Mouse (Mus musculus) kidney, embryonic 14.5 days (tissue): ENCODE results near the gene Il34. TPM values are rescaled to one million over a fixed set of nuclear protein-coding genes. Genes with fewer than 3 reads are reported as not detected.

Experiments
- ATAC-seq: fragments of 200-750 bp; cut with Nextera tagmentation; 2 replicates; pipeline ENCODE4 v1.8.0; 2017; ENCODE audit warnings: moderate number of reproducible peaks, mild to moderate bottlenecking, moderate TSS enrichment, moderate library complexity; ENCODE audit not compliant: low FRiP score, low TSS enrichment
- H3K27ac ChIP-seq: fragments of 300-500 bp; sonication (generic); 2 replicates; pipeline ENCODE4 v1.5.1; 2014; ENCODE audit warnings: low read depth, mild to moderate bottlenecking, low read length, moderate library complexity, mixed read lengths
- H3K27me3 ChIP-seq: fragments of 300-500 bp; sonication (generic); 2 replicates; pipeline ENCODE4 v1.6.1; 2014; ENCODE audit warnings: mild to moderate bottlenecking, low read length; ENCODE audit not compliant: control insufficient read depth, insufficient read depth
- H3K36me3 ChIP-seq: fragments of 300-500 bp; sonication (generic); 2 replicates; pipeline ENCODE4 v1.6.1; 2014; ENCODE audit warnings: low read length, mixed read lengths; ENCODE audit not compliant: control insufficient read depth, insufficient read depth
- H3K4me1 ChIP-seq: fragments of 300-500 bp; sonication (generic); 2 replicates; pipeline ENCODE4 v1.6.1; 2014; ENCODE audit warnings: low read length, mixed read lengths; ENCODE audit not compliant: control insufficient read depth, insufficient read depth
- H3K4me2 ChIP-seq: fragments of 300-500 bp; sonication (generic); replicated peaks from 2 replicates; pipeline ENCODE4 v1.6.1; 2014; ENCODE audit warnings: low read depth, mild to moderate bottlenecking, low read length
- H3K4me3 ChIP-seq: fragments of 300-500 bp; sonication (generic); 2 replicates; pipeline ENCODE4 v1.5.1; 2014; ENCODE audit warnings: mild to moderate bottlenecking, low read length
- H3K9ac ChIP-seq: fragments of 300-500 bp; sonication (generic); 2 replicates; pipeline ENCODE4 v1.6.1; 2014; ENCODE audit warnings: low read depth, mild to moderate bottlenecking, low read length, moderate library complexity
- H3K9me3 ChIP-seq: fragments of 300-500 bp; sonication (generic); 2 replicates; pipeline ENCODE4 v1.6.1; 2016; ENCODE audit warnings: low read length; ENCODE audit not compliant: control insufficient read depth
- WGBS: fragments of 180-500 bp; shearing (Covaris S2); extraction: QIAGEN DNeasy Blood & Tissue Kit; methylation state at CpG from one replicate; pipeline ENCODE4 v1.1.7; 2014; 5-methylcytosine and 5-hydroxymethylcytosine counted together
- polyA plus RNA-seq: library from polyadenylated mRNA; unstranded; fragments of >200 nt; fragmentation: Nextera tagmentation; extraction: Ambion mirVana; gene quantifications from 2 replicates; pipeline ENCODE4 v1.2.1, GENCODE M21; 2014

Il34 gene
- polyA plus RNA-seq, 1 experiment from 2014 or later = 1.7 TPM

DNA sequence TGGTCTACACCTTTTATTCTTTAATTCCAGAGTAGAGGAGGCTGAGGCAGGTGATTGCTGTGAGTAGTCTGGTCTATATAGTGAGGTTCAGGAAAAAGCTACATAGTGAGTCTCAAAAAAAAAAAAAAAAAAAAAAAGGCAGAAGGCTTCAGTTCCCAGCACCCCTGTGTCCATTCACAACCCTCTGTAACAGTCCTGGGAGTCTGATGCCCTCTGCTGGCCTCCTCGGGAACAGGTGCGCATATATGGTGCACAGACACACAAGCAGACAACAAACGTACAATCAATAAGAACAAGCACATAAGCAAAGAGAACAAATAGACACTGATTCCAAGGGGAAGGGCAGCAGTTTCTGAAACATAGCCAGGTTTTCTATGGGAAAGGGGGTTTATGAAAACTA is 29.4 kb downstream of the Il34 start:
- WGBS = 94% methylated on average over 3 of the region's 3 CpGs
- no peaks in the 10 kb centered on the region for H3K27me3 ChIP-seq
- 0 out of 2 replicates have a peak, but pooled peaks cover 3% of the 10 kb centered on the region for H3K9me3 ChIP-seq
- no peak overlapping the region for H3K4me2 ChIP-seq
- no peak for ATAC-seq
- no peaks in the 10 kb centered on the region for H3K4me1 ChIP-seq
- H3K27ac ChIP-seq = no peak overlapping the region
- no peaks in the 10 kb centered on the region for H3K36me3 ChIP-seq
- no peak overlapping the region for H3K4me3 ChIP-seq
- no peak overlapping the region for H3K9ac ChIP-seq

DNA sequence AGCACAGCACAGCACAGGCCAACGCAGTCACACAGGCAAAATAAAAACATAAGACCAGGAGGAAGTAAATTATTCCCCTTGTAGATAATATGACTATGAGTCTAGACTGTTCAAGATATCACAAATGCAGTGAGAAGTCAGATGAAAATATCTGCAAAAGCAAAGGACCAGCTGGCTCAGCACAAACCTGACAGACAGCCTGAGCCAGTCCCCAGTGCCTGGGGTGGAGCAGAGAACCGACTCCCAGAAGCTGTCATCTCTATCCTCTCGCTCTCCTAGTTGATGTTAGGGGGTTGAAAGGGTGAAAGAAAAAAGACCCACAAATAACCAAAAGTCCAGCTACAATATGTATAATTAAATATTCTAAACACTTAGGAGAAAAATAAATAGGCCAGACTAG is 30.0 kb downstream of the Il34 start:
- no peak overlapping the region for H3K9ac ChIP-seq
- H3K27me3 ChIP-seq = no peaks in the 10 kb centered on the region
- no peak overlapping the region for H3K4me3 ChIP-seq
- 0 out of 2 replicates have a peak, but pooled peaks cover 3% of the 10 kb centered on the region for H3K9me3 ChIP-seq
- H3K4me1 ChIP-seq = no peaks in the 10 kb centered on the region
- no peaks in the 10 kb centered on the region for H3K36me3 ChIP-seq
- ATAC-seq = no peak
- H3K27ac ChIP-seq = no peak overlapping the region
- H3K4me2 ChIP-seq = no peak overlapping the region
- WGBS = 72% methylated on average over 3 of the region's 3 CpGs

DNA sequence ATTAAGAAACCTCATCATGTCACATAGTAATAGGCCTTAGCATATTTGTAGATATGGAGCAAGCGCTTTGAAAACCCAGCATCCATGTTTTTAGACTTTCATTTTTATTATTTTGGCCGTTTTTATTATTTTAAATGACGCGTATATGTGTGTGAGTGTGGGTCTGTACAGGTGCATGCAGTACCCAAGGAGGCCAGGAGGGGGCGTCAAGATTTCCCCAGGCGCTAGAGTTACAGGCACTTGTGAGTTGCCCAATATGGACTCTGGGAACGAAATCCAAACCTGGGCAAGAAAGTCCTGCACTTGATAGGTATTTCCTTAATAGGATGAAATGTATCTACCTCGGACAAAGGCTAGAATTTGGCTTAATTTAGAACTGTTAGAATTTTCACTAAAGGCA is 30.4 kb downstream of the Il34 start:
- 0 out of 2 replicates have a peak, but pooled peaks cover 3% of the 10 kb centered on the region for H3K9me3 ChIP-seq
- no peak for ATAC-seq
- no peaks in the 10 kb centered on the region for H3K4me1 ChIP-seq
- H3K27ac ChIP-seq = no peak overlapping the region
- H3K9ac ChIP-seq = no peak overlapping the region
- no peak overlapping the region for H3K4me2 ChIP-seq
- 79% methylated on average over 8 of the region's 8 CpGs for WGBS
- no peak overlapping the region for H3K4me3 ChIP-seq
- no peaks in the 10 kb centered on the region for H3K36me3 ChIP-seq
- no peaks in the 10 kb centered on the region for H3K27me3 ChIP-seq

DNA sequence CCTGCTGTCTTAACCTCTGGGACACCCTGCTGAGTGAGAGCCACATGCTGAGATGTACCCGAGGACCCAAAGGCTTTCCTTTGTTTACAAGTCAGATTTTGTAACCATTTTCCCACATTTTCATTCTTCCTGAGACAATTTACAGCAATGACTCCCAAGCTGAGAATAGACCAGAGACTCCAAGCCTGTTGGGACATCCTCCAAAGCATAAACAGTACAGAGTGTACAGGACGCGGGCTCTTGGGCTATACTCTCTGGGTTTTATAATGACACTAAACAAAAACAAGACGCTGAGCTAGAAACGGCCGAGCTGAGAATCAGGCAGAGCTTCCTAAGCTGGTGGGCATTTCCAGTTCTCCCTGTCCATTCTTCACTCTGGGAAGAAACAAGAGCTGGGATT is 31.0 kb downstream of the Il34 start:
- WGBS = 84% methylated on average over 6 of the region's 6 CpGs
- no peaks in the 10 kb centered on the region for H3K27me3 ChIP-seq
- no peaks in the 10 kb centered on the region for H3K36me3 ChIP-seq
- ATAC-seq = no peak
- H3K9me3 ChIP-seq = 0 out of 2 replicates have a peak, but pooled peaks cover 3% of the 10 kb centered on the region
- H3K4me1 ChIP-seq = no peaks in the 10 kb centered on the region
- H3K4me3 ChIP-seq = no peak overlapping the region
- H3K9ac ChIP-seq = no peak overlapping the region
- H3K4me2 ChIP-seq = no peak overlapping the region
- H3K27ac ChIP-seq = peak overlapping the region; percentile 51; the same call in 1 of the 2 replicates

DNA sequence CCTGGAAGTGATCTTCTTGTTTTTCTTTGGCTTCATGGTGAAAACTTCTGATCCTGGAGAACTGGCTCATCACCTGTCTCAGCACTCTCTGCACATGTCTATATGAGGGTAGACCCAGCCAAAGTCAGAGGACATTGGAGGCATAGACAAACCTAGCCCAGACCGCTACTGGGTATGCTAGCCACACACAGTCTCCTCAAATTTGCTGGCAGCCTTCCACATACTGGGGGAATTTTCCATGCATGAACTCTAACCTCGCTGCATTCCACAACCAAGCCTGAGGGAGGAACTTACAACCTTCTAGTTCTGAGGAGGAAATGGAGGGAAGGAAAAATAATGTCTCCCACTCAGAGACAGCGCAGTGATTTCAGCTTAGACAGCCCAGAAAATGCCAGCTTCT is 31.7 kb downstream of the Il34 start:
- Histone ChIP-seq H3K9me3 (0 out of 2 replicates have a peak, but pooled peaks cover 3% of the 10 kb centered on the region), H3K4me3 (no peak overlapping the region), H3K27me3 (no peaks in the 10 kb centered on the region), H3K27ac (peak overlapping the region; percentile 51; the same call in 1 of the 2 replicates), H3K9ac (no peak overlapping the region), H3K4me1 (no peaks in the 10 kb centered on the region), H3K36me3 (no peaks in the 10 kb centered on the region), H3K4me2 (no peak overlapping the region)
- 60% methylated on average over 3 of the region's 3 CpGs for WGBS
- ATAC-seq = peak; percentile 57

DNA sequence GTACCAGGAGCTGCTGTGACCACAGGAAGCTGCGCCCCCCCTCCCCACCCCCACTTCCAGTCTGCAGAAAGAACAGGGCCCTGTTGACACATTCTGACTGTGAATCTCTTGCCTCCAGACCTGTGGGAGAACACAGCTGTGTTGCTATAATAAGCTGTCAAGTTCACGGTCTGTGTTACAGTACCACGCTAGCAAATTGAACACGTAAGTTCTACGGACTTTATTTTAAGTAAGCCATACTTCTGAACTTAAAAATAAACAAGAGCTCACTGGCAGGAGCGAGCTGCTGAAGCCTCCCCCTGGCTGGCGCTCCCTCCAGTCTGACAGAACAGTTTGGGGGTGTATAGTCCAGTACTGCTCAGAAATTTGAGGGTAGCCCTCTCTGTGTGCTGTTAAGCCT is 33.3 kb downstream of the Il34 start:
- WGBS = 71% methylated on average over 7 of the region's 7 CpGs

DNA sequence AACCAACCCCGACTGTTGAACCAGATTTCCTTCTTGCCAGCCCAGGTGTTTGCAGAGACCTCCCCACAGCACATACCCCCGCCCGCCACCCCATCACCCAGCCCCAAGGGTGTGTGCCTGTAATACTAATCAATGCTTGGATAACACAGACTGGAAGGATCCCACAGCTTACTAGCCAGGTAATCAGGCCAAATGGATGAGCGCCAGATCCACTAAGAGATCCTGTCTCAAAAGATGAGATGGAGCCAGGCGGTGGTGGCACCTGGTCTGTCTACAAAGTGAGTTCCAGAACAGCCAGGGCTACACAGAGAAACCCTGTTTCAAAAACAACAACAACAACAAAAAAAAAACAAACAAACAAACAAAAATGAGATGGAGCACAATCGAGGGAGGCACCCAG is 38.5 kb downstream of the Il34 start:
- Histone ChIP-seq H3K4me2 (no peak overlapping the region), H3K9me3 (no peaks in the 10 kb centered on the region), H3K27me3 (no peaks in the 10 kb centered on the region), H3K27ac (no peak overlapping the region), H3K4me1 (no peaks in the 10 kb centered on the region), H3K4me3 (no peak overlapping the region), H3K9ac (no peak overlapping the region), H3K36me3 (no peaks in the 10 kb centered on the region)
- WGBS = 89% methylated on average over 6 of the region's 6 CpGs
- ATAC-seq = no peak

More for the DNA sequence above, 33.3 kb downstream of the Il34 start:
- Histone ChIP-seq H3K4me3 (no peak overlapping the region), H3K4me2 (no peak overlapping the region), H3K9ac (no peak overlapping the region), H3K36me3 (no peaks in the 10 kb centered on the region), H3K27me3 (no peaks in the 10 kb centered on the region), H3K9me3 (0 out of 2 replicates have a peak, but pooled peaks cover 3% of the 10 kb centered on the region), H3K27ac (no peak overlapping the region), H3K4me1 (no peaks in the 10 kb centered on the region)
- no peak for ATAC-seq

DNA sequence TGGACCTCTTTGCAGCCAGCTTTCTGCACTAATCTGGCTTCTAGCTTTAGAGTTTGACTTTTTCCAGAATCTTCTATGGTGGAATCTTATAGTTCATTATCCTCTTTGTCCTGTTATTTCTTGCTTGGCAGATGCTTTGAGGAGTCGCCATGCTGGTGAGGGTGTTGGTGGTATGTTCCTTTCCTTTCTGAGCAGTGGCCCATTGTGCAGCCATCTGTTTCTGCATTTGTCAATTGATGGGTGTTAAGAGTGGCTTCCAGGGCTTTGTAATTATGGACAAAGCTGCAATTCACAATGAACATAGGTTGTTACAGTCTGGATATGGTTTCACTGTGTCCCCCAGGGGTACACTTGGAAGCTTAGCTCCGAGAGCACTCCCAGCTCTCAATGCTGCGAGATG is 41.1 kb downstream of the Il34 start:
- Histone ChIP-seq H3K4me1 (no peaks in the 10 kb centered on the region), H3K27ac (no peak overlapping the region), H3K27me3 (no peaks in the 10 kb centered on the region), H3K4me3 (no peak overlapping the region), H3K9ac (no peak overlapping the region), H3K4me2 (no peak overlapping the region), H3K36me3 (no peaks in the 10 kb centered on the region), H3K9me3 (no peaks in the 10 kb centered on the region)
- no peak for ATAC-seq
- WGBS = 81% methylated on average over 3 of the region's 3 CpGs

DNA sequence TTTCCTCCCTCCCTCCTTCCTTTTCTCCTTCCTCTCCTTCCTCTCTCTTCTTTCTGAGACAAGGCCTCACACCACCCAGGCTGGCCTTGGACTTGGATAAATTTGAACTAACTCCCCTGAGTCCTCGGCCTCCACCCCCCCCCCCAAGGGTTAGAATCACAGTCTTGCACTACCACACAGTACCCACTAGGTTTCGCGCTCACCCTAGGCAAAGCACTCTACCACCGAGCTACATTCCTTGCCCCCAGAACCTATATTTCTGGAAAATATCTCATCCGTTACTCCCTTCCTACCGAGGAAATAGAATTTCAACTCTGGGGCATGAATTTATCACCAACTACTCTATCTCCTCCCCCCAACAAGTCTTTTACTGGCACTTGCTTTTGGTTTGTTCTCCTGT is 43.7 kb downstream of the Il34 start:
- Histone ChIP-seq H3K4me2 (no peak overlapping the region), H3K9ac (no peak overlapping the region), H3K4me1 (no peaks in the 10 kb centered on the region), H3K27ac (no peak overlapping the region), H3K4me3 (no peak overlapping the region), H3K9me3 (no peaks in the 10 kb centered on the region), H3K36me3 (no peaks in the 10 kb centered on the region), H3K27me3 (no peaks in the 10 kb centered on the region)
- WGBS = 54% methylated on average over 6 of the region's 6 CpGs
- no peak for ATAC-seq
